In the genomic region with DNA sequence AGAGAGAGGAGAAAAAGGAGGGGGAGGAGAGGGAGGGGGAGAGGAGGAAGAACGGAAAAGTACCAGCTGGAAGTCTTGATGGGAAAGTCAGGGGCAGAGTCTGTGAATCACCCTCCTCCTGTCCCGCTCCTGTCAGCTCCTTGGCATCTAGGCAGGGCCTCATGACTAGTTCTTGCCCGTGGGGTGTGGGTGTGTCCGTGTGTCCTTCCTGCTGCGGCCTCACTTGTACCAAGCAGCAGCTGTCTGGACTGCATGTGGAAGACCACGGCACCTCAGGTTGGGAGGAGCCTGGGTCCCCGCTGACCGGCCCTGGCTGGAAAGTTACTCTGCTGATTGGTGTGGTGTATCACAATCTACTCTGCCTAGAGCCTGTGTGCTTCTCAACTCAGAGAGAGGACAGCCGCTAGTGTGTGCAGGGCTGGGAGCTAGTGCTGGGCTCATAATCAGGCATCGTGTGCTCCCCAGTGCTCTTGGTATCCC, we compare ENCODE assay signal across 9 mouse cellular contexts. TPM values are rescaled to one million over a fixed set of nuclear protein-coding genes. Genes with fewer than 3 reads are reported as not detected.
DNase-seq lines count a peak whose midpoint lies in the region.
"Had no signal": no experiment of that assay in that cellular context is flagged by ENCODE, and none has a peak within 500 bp of the region (broad histone marks: within the 10 kb centered on the region; RNA-seq: fewer than 3 reads in every experiment).

No protein-coding gene starts in this region.

- intact Hi-C loops in heart, postnatal 36 days (cut with DNase I) = no loop called here

- DNase-seq in kidney, adult 11 months = peak; percentile 57
- DNase-seq in kidney, adult 9 months = no peak
- peak; percentile 87 for DNase-seq in brain, adult 2 months (ENCODE audit: low read depth, low spot score)
- peak; percentile 29 to 45 for DNase-seq in heart, postnatal 36 days
- peak; percentile 49 for DNase-seq in lung, postnatal 10 days
- DNase-seq in layer of hippocampus, postnatal 36 days = no peak
- DNase-seq in layer of hippocampus, adult 9-11 months = no peak
- DNase-seq in right cerebral cortex, postnatal 36 days (ENCODE audit: low spot score in 2 of 2) = no peak

RNA-seq across cellular contexts. Expression of gene Uqcc2, which starts 8.3 kb away (rescaled TPM):
- 100 to 1,000 TPM; 291 to 337 TPM for total RNA-seq in heart, postnatal 36 days (2021)
- 100 to 1,000 TPM; 205 to 207 TPM for total RNA-seq in layer of hippocampus, postnatal 36 days (2021)

RNA-seq across cellular contexts. Expression of gene Ip6k3, which starts 25.6 kb away (rescaled TPM):
- 1 to 10 TPM; 4.7 to 7.9 TPM for total RNA-seq in heart, postnatal 36 days (2021)
- under 1 TPM in 1 of 2 experiments, not detected in 1; 0.27 TPM for total RNA-seq in layer of hippocampus, postnatal 36 days (2021)
- total RNA-seq: common myeloid progenitor, adult 5-6 weeks had no signal

Comparison
In these comparisons a context has a peak if more than half of its experiments do, and no peak if none do; other contexts are left out.
1. DNase-seq: peak in kidney, adult 11 months (single experiment), brain, adult 2 months (single experiment), heart, postnatal 36 days (2 of 2) and lung, postnatal 10 days (single experiment); none in kidney, adult 9 months (single experiment), layer of hippocampus, postnatal 36 days (0 of 2), layer of hippocampus, adult 9-11 months (single experiment) and right cerebral cortex, postnatal 36 days (0 of 2).
2. RNA of gene Ip6k3, which starts 25.6 kb away (total RNA-seq): 4.7 to 7.9 TPM in heart, postnatal 36 days; 0.27 TPM in layer of hippocampus, postnatal 36 days; every median in the first group is over 4 times any median in the second.